ENCODE assay signal across 18 mouse cellular contexts in genomic region chr2:172864566-172864965, GRCm38 (mm10).
DNase-seq lines count a peak whose midpoint lies in the region; ATAC-seq and TF ChIP-seq lines count a peak whose summit lies in the region.
"Had no signal": no experiment of that assay in that cellular context is flagged by ENCODE, and none has a peak within 500 bp of the region (broad histone marks: within the 10 kb centered on the region; RNA-seq: fewer than 3 reads in every experiment).

No protein-coding gene starts in this region.

- no peak for TF ChIP-seq POLR2A in brain, embryonic 14.5 days (IDR thresholded peaks at IDR 0.05; ENCODE audit: borderline replicate concordance, extremely low read depth, insufficient read depth, insufficient read length, poor library complexity, severe bottlenecking)

- DNase-seq in heart, adult 11 months = no peak
- no peak for DNase-seq in liver, postnatal 0 days
- no peak for DNase-seq in liver
- no peak for DNase-seq in brain, embryonic 14.5 days (ENCODE audit: low read depth)
- no peak for DNase-seq in left cerebral cortex, postnatal 36 days (ENCODE audit: low spot score in 2 of 2)
- DNase-seq in kidney, postnatal 25 days = no peak
- DNase-seq: cerebellum, adult 11 months; cerebellum, postnatal 36 days; gastrocnemius, postnatal 36 days; heart, postnatal 14 days; liver, embryonic 13.5 days; midbrain, embryonic 14.5 days; thymus, postnatal 14 days had no signal

- no peak for ATAC-seq in heart, embryonic 15.5 days (replicated peaks; ENCODE audit: insufficient number of reproducible peaks, insufficient read depth, low FRiP score, low read depth)
- ATAC-seq in liver, postnatal 0 days = no peak
- ATAC-seq: hindbrain, embryonic 16.5 days; Patski had no signal

- peaks cover 74% of the 10 kb centered on the region for H3K4me1 ChIP-seq in heart, embryonic 15.5 days (replicated peaks)
- H3K4me1 ChIP-seq in liver, postnatal 0 days (ENCODE audit: insufficient read depth) = peaks cover 8% of the 10 kb centered on the region
- H3K4me1 ChIP-seq in E14TG2a.4 (replicated peaks; ENCODE audit: low read depth, low read length) = peaks cover 90% of the 10 kb centered on the region

- H3K27me3 ChIP-seq in heart, embryonic 15.5 days = no peaks in the 10 kb centered on the region
- H3K27me3 ChIP-seq in liver, postnatal 0 days (ENCODE audit: insufficient read depth, low read length) = 0 out of 2 replicates have a peak, but pooled peaks cover 10% of the 10 kb centered on the region
- peaks cover 32% of the 10 kb centered on the region for H3K27me3 ChIP-seq in E14TG2a.4 (ENCODE audit: insufficient read depth, low read length)
- H3K27me3 ChIP-seq: kidney, embryonic 15.5 days; Patski had no signal

- no peaks in the 10 kb centered on the region for H3K9me3 ChIP-seq in heart, embryonic 15.5 days (replicated peaks)
- H3K9me3 ChIP-seq in liver, postnatal 0 days (ENCODE audit: low read length) = no peaks in the 10 kb centered on the region
- peaks cover 4% of the 10 kb centered on the region; the same call in 1 of the 2 replicates for H3K9me3 ChIP-seq in E14TG2a.4 (ENCODE audit: low read length)
- H3K9me3 ChIP-seq: liver, embryonic 13.5 days had no signal

- peak; percentile 26; the same call in 1 of the 2 replicates for TF ChIP-seq CTCF in liver, postnatal 0 days (IDR thresholded peaks at IDR 0.05; ENCODE audit: low read depth)
- peak; percentile 40 for TF ChIP-seq CTCF in E14TG2a.4 (conservative IDR thresholded peaks at IDR 0.05; ENCODE audit: low read length)
- TF ChIP-seq CTCF in brain, embryonic 14.5 days (IDR thresholded peaks at IDR 0.05; ENCODE audit: borderline replicate concordance, extremely low read depth, insufficient read depth, insufficient read length) = 0 out of 2 replicates have a peak, but pooled peaks have one; percentile 18

- no peak overlapping the region for H3K9ac ChIP-seq in heart, embryonic 15.5 days
- no peak overlapping the region for H3K9ac ChIP-seq in liver, postnatal 0 days (replicated peaks)
- H3K9ac ChIP-seq: kidney, embryonic 15.5 days; liver, embryonic 13.5 days had no signal

- 94% methylated on average over 6 of the region's 7 CpGs for WGBS in heart, embryonic 15.5 days
- WGBS in liver, postnatal 0 days (ENCODE audit: insufficient replicate concordance) = 89% methylated on average over 7 of the region's 7 CpGs

- H3K4me2 ChIP-seq in heart, embryonic 15.5 days = no peak overlapping the region
- no peak overlapping the region for H3K4me2 ChIP-seq in liver, postnatal 0 days (ENCODE audit: low read depth, low read length)
- H3K4me2 ChIP-seq: kidney, embryonic 15.5 days; liver, embryonic 13.5 days had no signal

- H3K27ac ChIP-seq in heart, embryonic 15.5 days = peak overlapping the region; percentile 79
- H3K27ac ChIP-seq in liver, postnatal 0 days (ENCODE audit: low read depth) = no peak overlapping the region
- H3K27ac ChIP-seq: liver, embryonic 13.5 days had no signal

- H3K36me3 ChIP-seq in heart, embryonic 15.5 days = no peaks in the 10 kb centered on the region
- H3K36me3 ChIP-seq in liver, postnatal 0 days (replicated peaks; ENCODE audit: insufficient read depth, low read length) = no peaks in the 10 kb centered on the region
- H3K36me3 ChIP-seq in E14TG2a.4 (ENCODE audit: insufficient read depth, low read length) = no peaks in the 10 kb centered on the region
- H3K36me3 ChIP-seq: liver, embryonic 13.5 days had no signal

- intact Hi-C loops in left cerebral cortex, postnatal 36 days (cut with DNase I) = no loop called here

- H3K4me3 ChIP-seq in heart, embryonic 15.5 days = no peak overlapping the region
- H3K4me3 ChIP-seq in liver, postnatal 0 days (ENCODE audit: low read depth, low read length) = no peak overlapping the region
- H3K4me3 ChIP-seq in E14TG2a.4 (replicated peaks; ENCODE audit: low read length) = no peak overlapping the region
- H3K4me3 ChIP-seq: kidney, embryonic 15.5 days; liver, embryonic 13.5 days had no signal

- TF ChIP-seq EP300 in liver, postnatal 0 days (IDR thresholded peaks at IDR 0.05; ENCODE audit: low read depth) = no peak
